Mouse (Mus musculus): ENCODE data around the gene Klhl41.

Klhl41 gene

GRCm38 (mm10) chr2:69683036-69683805, 13.3 kb downstream of the Klhl41 start:
- DNase-seq (ENCODE audit: low read depth, low spot score): no peak

- DNase-seq (ENCODE audit: low read depth, low spot score): peak; percentile 79
These were observed 14.6 kb downstream of the Klhl41 start for GRCm38 (mm10) chr2:69684488-69684887.

GRCm38 (mm10) chr2:69690214-69690613, 20.3 kb downstream of the Klhl41 start:
- DNase-seq (ENCODE audit: low read depth, low spot score): no peak

- no peak for DNase-seq (ENCODE audit: low read depth, low spot score)
These were observed 20.9 kb downstream of the Klhl41 start for GRCm38 (mm10) chr2:69690843-69691242.

GRCm38 (mm10) chr2:69693501-69693900, 23.6 kb downstream of the Klhl41 start:
- DNase-seq (ENCODE audit: low read depth, low spot score): no peak

- DNase-seq (ENCODE audit: low read depth, low spot score): no peak
These were observed 30.5 kb downstream of the Klhl41 start for GRCm38 (mm10) chr2:69700446-69700845.

GRCm38 (mm10) chr2:69712171-69712570, 42.3 kb downstream of the Klhl41 start:
- DNase-seq (ENCODE audit: low read depth, low spot score): peak; percentile 78

GRCm38 (mm10) chr2:69712981-69713625, 43.2 kb downstream of the Klhl41 start, which contains the start of gene Fastkd1:
TSS of gene Fastkd1 (minus strand) at chr2:69713516.
- peak; percentile 93 for DNase-seq (ENCODE audit: low read depth, low spot score)

- no peak for DNase-seq (ENCODE audit: low read depth, low spot score)
These were observed 43.7 kb downstream of the Klhl41 start for GRCm38 (mm10) chr2:69713626-69714014.

- no peak for DNase-seq (ENCODE audit: low read depth, low spot score)
These were observed 44.2 kb downstream of the Klhl41 start for GRCm38 (mm10) chr2:69714126-69714525.

GRCm38 (mm10) chr2:69716483-69716882, 46.6 kb downstream of the Klhl41 start:
- DNase-seq (ENCODE audit: low read depth, low spot score): no peak

- DNase-seq (ENCODE audit: low read depth, low spot score): peak; percentile 23
These were observed 49.2 kb downstream of the Klhl41 start for GRCm38 (mm10) chr2:69719121-69719520.

GRCm38 (mm10) chr2:69722273-69722649, 52.3 kb downstream of the Klhl41 start, which contains the start of gene Ppig:
TSS of gene Ppig (plus strand) at chr2:69722545.
- no peak for DNase-seq (ENCODE audit: low read depth, low spot score)

GRCm38 (mm10) chr2:69722650-69723518, 53.0 kb downstream of the Klhl41 start:
- DNase-seq (ENCODE audit: low read depth, low spot score): peak; percentile 96

- no peak for DNase-seq (ENCODE audit: low read depth, low spot score)
These were observed 53.6 kb downstream of the Klhl41 start for GRCm38 (mm10) chr2:69723519-69723825.
